Mouse (Mus musculus) liver, embryonic 11.5 days (tissue): ENCODE data around the gene 4930595D18Rik. TPM values are rescaled to one million over a fixed set of nuclear protein-coding genes. Genes with fewer than 3 reads are reported as not detected.

Experiments used
- ATAC-seq: fragments of 200-750 bp; cut with Nextera tagmentation; replicated peaks from 2 replicates; pipeline ENCODE4 v1.8.0; 2017; ENCODE audit warnings: moderate number of reproducible peaks, mild to moderate bottlenecking, moderate TSS enrichment, moderate library complexity; ENCODE audit not compliant: low FRiP score
- DNase-seq: peaks from one replicate; pipeline ENCODE4 v3.0.0-alpha.2; 2017; ENCODE audit warnings: low spot score
- H3K27ac ChIP-seq: fragments of 300-500 bp; sonication (generic); 2 replicates; pipeline ENCODE4 v1.5.1; 2014; ENCODE audit warnings: mild to moderate bottlenecking, low read depth, low read length, control low read depth
- H3K27me3 ChIP-seq: fragments of 300-500 bp; sonication (generic); replicated peaks from 2 replicates; pipeline ENCODE4 v1.6.1; 2014; ENCODE audit warnings: low read length, mixed read lengths; ENCODE audit not compliant: control insufficient read depth, insufficient read depth
- H3K36me3 ChIP-seq: fragments of 300-500 bp; sonication (generic); 2 replicates; pipeline ENCODE4 v1.6.1; 2014; ENCODE audit warnings: mild to moderate bottlenecking, low read length, moderate library complexity, mixed read lengths; ENCODE audit not compliant: control insufficient read depth, insufficient read depth
- H3K4me1 ChIP-seq: fragments of 300-500 bp; sonication (generic); replicated peaks from 2 replicates; pipeline ENCODE4 v1.6.1; 2014; ENCODE audit warnings: low read length, mixed read lengths; ENCODE audit not compliant: control insufficient read depth, insufficient read depth
- H3K4me2 ChIP-seq: fragments of 300-500 bp; sonication (generic); 2 replicates; pipeline ENCODE4 v1.6.1; 2014; ENCODE audit warnings: mild to moderate bottlenecking, control low read depth, moderate library complexity
- H3K4me3 ChIP-seq: fragments of 300-500 bp; sonication (generic); 2 replicates; pipeline ENCODE4 v1.5.1; 2014; ENCODE audit warnings: low read depth, low read length, control low read depth
- H3K9ac ChIP-seq: fragments of 300-500 bp; sonication (generic); 2 replicates; pipeline ENCODE4 v1.6.1; 2014; ENCODE audit warnings: low read depth, low read length, control low read depth
- H3K9me3 ChIP-seq: fragments of 300-500 bp; sonication (generic); 2 replicates; pipeline ENCODE4 v1.6.1; 2016; ENCODE audit warnings: low read length, inconsistent platforms, mixed read lengths; ENCODE audit not compliant: control insufficient read depth
- WGBS: fragments of 180-500 bp; shearing (Covaris S2); extraction: QIAGEN DNeasy Blood & Tissue Kit; methylation state at CpG from one replicate; pipeline ENCODE4 v1.1.7; 2014; 5-methylcytosine and 5-hydroxymethylcytosine counted together
- polyA plus RNA-seq: library from polyadenylated mRNA; unstranded; fragments of >200 nt; fragmentation: Nextera tagmentation; extraction: Ambion mirVana; gene quantifications from 2 replicates; pipeline ENCODE4 v1.2.1, GENCODE M21; 2014

The 4930595D18Rik gene
- polyA plus RNA-seq, 1 experiment from 2014 or later, result not detected

DNA sequence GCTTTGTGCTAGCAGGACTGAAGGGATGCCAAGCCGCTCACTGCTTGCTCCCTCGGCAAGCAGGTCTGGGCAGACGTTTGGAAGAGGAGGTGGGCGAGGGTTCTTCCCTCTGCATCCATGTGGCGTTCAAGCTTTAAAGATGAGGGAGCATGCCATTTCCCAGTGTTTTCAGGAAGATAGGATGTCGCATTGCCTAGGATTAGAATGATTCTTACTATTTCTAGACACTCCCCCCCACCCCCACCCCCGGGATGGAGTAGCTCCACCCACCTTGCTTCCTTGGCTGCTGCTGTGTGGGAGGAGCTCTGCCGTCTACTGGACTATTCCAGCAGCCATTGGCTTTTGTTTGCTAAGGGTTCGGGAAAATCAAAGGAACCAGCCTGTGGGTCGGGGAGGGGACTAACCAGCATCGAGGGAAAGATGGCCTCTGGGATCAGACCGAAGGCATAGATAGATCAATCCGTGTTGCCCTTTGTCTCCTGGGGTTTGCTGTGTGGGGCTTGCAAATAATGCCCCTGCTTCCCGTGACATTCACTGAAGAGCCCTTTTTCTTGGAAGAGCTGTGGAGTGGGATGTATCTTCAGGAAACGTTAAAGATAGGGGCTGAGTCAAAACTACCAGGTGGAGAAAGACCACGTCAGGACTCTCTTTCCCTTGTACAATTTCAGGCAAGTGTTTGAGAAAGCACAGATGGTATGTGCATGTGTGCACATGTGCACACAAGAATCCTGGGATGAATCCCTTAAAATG, 21.8 kb downstream of the 4930595D18Rik start:
- peak overlapping the region; percentile 17; the same call in 1 of the 2 replicates for H3K4me3 ChIP-seq
- H3K36me3 ChIP-seq, result no peaks in the 10 kb centered on the region
- no peak for ATAC-seq
- H3K9ac ChIP-seq, result peak overlapping the region; percentile 52
- H3K27me3 ChIP-seq, result no peaks in the 10 kb centered on the region
- DNase-seq, result no peak
- peaks cover 33% of the 10 kb centered on the region for H3K4me1 ChIP-seq
- H3K9me3 ChIP-seq, result no peaks in the 10 kb centered on the region
- H3K27ac ChIP-seq, result no peak overlapping the region
- H3K4me2 ChIP-seq, result peak overlapping the region; percentile 56
- WGBS, result 15% methylated on average over 16 of the region's 16 CpGs

DNA sequence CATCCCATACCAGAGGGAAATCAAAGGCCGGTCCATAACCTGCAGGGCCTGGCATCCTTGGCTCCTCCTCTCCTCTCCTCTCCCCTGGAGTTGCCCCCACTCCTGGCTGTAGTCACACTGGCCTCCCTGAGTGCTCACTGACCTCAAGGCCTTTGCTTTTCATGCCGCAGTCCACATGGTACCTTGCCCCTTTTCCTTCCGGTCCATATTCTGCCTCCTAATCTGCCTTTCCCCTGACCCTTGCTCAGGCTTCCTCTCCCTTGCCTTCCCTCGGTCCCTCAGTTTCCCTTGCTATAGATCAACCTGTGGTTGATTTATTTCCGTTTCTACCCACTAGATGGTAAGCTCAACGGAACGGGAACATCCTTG, 22.4 kb downstream of the 4930595D18Rik start:
- DNase-seq (no peak), ATAC-seq (no peak)
- Histone ChIP-seq H3K27me3 (no peaks in the 10 kb centered on the region), H3K9ac (no peak overlapping the region), H3K4me1 (peaks cover 32% of the 10 kb centered on the region), H3K4me3 (0 out of 2 replicates have a peak overlapping the region, but pooled peaks have one; percentile 17), H3K9me3 (no peaks in the 10 kb centered on the region), H3K27ac (no peak overlapping the region), H3K36me3 (no peaks in the 10 kb centered on the region), H3K4me2 (peak overlapping the region; percentile 56)
- 33% methylated on average over 7 of the region's 7 CpGs for WGBS

DNA sequence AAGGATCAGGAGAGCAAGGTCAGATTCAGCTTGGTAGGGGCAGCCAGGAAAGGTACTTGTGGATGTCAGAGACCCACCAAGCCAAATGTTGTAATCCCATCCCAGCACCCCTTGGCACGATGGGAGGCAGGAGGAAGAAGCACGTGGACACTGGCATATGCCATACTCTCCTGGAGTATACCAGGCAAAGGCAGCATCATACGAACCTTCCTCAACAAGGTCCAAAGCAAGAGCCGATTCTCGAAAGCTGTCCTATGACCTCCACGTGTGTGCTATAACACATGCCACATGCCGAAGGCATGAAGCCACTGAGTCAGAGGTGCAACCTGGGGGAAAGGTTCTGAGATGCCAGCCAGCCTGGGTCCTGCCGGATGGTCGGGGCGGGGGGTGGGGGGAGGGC, 23.4 kb downstream of the 4930595D18Rik start:
- Histone ChIP-seq H3K9ac (no peak overlapping the region), H3K4me1 (peaks cover 31% of the 10 kb centered on the region), H3K27me3 (no peaks in the 10 kb centered on the region), H3K4me3 (no peak overlapping the region), H3K36me3 (no peaks in the 10 kb centered on the region), H3K4me2 (no peak overlapping the region), H3K27ac (no peak overlapping the region), H3K9me3 (no peaks in the 10 kb centered on the region)
- DNase-seq (no peak), ATAC-seq (no peak)
- WGBS, result 88% methylated on average over 10 of the region's 10 CpGs

DNA sequence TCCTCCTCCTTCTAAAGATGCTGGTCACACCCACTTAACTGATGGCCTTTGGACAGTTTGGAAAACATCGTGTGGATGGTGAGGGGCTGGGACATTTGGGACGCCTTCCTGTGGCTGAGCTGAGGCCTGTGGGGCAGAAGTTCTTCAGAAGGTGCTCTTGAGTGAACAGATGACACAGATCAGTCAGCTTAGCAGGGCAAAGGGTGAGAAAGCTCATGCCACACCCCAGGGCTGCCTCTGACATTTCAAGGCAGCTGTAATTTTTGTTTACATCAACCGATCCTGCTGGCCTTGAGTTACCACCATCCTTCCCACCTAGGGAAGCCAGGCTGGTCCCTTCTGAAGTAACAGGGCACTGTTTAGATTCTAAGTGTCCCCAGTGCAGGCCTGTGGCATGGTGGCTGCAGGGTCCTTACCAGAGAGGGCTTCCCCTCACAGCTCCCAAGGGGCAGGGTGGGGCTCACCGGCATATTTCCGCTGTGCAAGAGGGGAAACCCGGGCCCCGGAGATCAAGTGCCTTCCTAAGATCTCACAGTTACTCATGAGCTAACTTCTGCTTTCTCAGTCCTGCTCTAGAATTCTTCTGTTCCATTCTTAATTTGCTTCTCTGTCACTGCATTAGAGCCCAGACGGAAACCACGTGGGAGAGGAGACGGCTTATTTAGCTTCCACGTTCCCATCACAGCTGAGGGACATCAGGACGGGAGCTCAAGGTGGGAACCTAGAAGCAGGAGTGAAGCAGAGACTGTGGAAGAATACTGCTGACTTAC, 24.4 kb downstream of the 4930595D18Rik start:
- WGBS, result 17% methylated on average over 12 of the region's 12 CpGs

GRCm38 (mm10) chr12:111155756-111156155, 28.5 kb downstream of the 4930595D18Rik start:
- Histone ChIP-seq H3K36me3 (no peaks in the 10 kb centered on the region), H3K4me1 (peaks cover 23% of the 10 kb centered on the region), H3K9me3 (no peaks in the 10 kb centered on the region), H3K4me2 (no peak overlapping the region), H3K27ac (no peak overlapping the region), H3K4me3 (no peak overlapping the region), H3K27me3 (no peaks in the 10 kb centered on the region), H3K9ac (no peak overlapping the region)
- ATAC-seq (no peak), DNase-seq (no peak)
- 93% methylated on average over 1 of the region's 1 CpGs for WGBS

More for the DNA sequence above, 24.4 kb downstream of the 4930595D18Rik start:
- Histone ChIP-seq H3K9me3 (no peaks in the 10 kb centered on the region), H3K9ac (peak overlapping the region; percentile 49; the same call in 1 of the 2 replicates), H3K4me3 (0 out of 2 replicates have a peak overlapping the region, but pooled peaks have one; percentile 3), H3K4me2 (peak overlapping the region; percentile 51), H3K4me1 (peaks cover 22% of the 10 kb centered on the region), H3K27me3 (no peaks in the 10 kb centered on the region), H3K27ac (peak overlapping the region; percentile 62; the same call in 1 of the 2 replicates), H3K36me3 (no peaks in the 10 kb centered on the region)
- ATAC-seq (peak; percentile 52; the same call in 1 of the 2 replicates), DNase-seq (no peak)

GRCm38 (mm10) chr12:111154641-111155040, 29.6 kb downstream of the 4930595D18Rik start:
- ATAC-seq (no peak), DNase-seq (no peak)
- Histone ChIP-seq H3K9me3 (no peaks in the 10 kb centered on the region), H3K27me3 (no peaks in the 10 kb centered on the region), H3K36me3 (no peaks in the 10 kb centered on the region), H3K9ac (no peak overlapping the region), H3K4me2 (no peak overlapping the region), H3K4me3 (no peak overlapping the region), H3K27ac (no peak overlapping the region), H3K4me1 (peaks cover 23% of the 10 kb centered on the region)
- WGBS, result 84% methylated on average over 6 of the region's 6 CpGs

DNA sequence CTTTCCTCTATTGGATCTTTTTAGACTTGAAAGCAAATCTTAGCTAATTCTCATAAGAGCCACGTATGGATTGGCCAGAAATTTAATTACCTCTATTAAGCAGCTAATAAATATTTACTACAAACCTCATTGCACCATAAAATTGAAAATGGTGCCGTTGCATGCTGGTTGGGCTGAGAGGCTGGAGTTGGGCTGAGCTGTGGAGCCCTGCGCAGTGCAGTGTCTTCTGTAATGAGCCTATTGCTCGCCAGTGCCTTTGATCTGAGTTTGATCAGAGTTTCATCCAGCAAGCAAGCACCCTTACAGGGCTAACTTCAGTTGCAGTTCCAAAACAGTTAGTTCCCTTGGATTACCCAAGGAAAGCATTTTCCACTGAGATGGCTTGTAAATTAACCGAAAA, 30.3 kb downstream of the 4930595D18Rik start:
- Histone ChIP-seq H3K27ac (no peak overlapping the region), H3K27me3 (no peaks in the 10 kb centered on the region), H3K36me3 (no peaks in the 10 kb centered on the region), H3K4me3 (no peak overlapping the region), H3K4me2 (no peak overlapping the region), H3K4me1 (peaks cover 23% of the 10 kb centered on the region), H3K9ac (no peak overlapping the region), H3K9me3 (no peaks in the 10 kb centered on the region)
- DNase-seq (no peak), ATAC-seq (no peak)
- WGBS, result 73% methylated on average over 5 of the region's 5 CpGs

- H3K4me2 ChIP-seq, result no peak overlapping the region
- H3K9ac ChIP-seq, result no peak overlapping the region
- H3K27me3 ChIP-seq, result no peaks in the 10 kb centered on the region
- ATAC-seq (no peak), DNase-seq (no peak)
- no peaks in the 10 kb centered on the region for H3K9me3 ChIP-seq
- whole genome bisulfite sequencing, result 77% methylated on average over 7 of the region's 7 CpGs
- no peak overlapping the region for H3K27ac ChIP-seq
- no peak overlapping the region for H3K4me3 ChIP-seq
- peaks cover 23% of the 10 kb centered on the region for H3K4me1 ChIP-seq
- H3K36me3 ChIP-seq, result no peaks in the 10 kb centered on the region
Observed at GRCm38 (mm10) chr12:111152981-111153710, 31.1 kb downstream of the 4930595D18Rik start.
